Mouse (Mus musculus) retina, postnatal 1 day (tissue): ENCODE data around the gene Tmem163.

Experiments
- DNase-seq: peaks from one replicate; pipeline ENCODE4 v3.0.0-alpha.2; 2012

The Tmem163 gene

GRCm38 (mm10) chr1:127555822-127556485 is 123.4 kb downstream of the Tmem163 start:
- peak; percentile 36 for DNase-seq

- no peak for DNase-seq
These were observed 131.3 kb downstream of the Tmem163 start for GRCm38 (mm10) chr1:127548078-127548477.

DNA sequence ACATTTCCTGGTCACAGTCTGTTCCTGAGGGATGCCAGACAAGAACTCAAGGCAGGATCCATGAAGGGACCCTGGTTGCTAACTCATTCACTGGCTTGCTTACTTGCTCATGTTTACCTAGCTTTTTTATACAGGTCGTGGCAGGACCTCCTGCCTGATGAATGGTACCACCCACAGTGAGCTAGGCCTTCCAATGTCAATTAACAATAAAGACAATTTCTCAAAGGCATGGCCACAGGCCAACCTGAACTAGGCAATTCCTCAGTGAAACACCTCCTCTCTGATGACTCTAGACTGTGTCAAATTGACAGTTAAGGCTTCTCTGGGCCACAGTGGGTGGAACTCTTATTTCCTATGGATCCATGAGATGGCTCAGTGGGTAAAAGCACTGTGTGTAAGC is 136.6 kb downstream of the Tmem163 start:
- no peak for DNase-seq

DNA sequence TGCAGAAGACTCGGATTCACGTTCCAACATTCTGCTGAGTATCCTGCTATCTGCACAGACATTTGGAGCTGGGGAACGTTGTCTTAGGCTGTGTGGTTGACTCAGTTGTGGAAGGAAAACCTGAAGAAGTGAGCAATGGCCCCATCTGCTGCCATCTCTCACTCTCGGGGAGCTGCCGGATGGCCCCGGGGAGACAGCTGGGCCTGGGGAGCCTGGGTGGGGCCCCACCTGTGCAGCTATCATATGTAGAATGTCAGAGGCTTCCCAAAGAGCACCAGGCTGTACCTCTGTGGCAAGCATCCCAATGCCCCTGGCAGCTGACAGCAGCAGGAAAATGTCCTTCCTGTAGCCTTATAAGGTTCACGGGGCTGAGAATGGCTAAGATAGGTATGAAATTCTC is 137.4 kb downstream of the Tmem163 start:
- DNase-seq, result no peak

DNA sequence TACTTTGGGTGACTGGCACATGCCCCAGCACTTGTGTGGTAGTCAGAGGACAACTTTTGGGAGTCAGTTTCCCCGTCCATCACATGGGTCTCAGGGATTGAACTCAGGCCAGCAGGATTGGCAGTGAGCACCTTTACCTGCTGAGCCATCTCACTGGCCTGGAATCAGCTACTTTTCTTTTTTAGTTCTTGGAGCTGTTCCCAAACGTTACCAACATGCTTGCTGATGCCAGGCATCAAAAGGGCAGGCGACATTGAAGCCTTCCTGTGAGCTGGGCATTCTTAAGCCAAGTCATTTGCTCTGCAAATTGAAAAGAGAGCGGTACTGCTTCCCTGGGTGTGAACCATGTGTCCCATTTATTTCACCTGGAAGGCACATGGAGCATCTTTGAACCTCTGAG is 137.8 kb downstream of the Tmem163 start:
- DNase-seq, result no peak

DNA sequence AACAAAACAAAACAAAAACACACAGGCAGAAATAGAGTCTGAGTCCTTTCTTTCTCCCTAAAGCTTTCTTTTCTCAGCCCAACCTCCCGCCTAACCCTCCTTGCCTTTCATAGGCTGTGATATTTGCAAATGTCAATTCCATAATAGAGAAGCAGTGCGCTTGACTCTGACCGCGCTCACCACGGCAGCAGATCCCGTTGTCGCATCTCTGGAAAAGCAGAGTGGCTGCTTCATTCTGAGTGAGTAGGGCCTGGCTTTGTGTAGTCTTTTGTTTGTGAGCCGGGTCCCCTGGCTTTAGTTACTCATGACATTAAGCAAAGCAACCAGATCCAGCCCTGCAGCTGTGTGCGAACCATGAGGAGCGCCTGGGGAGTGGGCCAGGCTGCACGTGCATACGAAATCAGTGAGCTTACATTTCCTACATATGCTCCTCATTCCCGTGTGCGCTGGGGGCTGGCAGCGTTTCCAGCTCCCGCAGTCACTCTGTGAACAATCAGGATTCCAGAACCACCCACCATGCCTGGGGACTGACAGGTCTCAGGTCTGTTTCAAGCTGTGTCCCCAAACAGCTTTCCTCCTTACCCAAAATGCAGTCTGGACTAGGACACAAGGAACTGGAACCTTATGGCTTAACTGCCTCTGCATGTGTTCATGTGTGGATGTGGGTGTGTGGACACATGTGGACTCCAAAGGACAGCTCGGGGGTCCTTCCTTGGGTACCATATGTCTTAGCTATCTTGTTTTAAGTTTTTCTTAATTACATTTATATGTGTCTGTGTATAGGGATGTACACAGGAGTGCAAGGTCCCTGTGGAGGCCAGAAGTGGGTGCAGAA is 141.9 kb downstream of the Tmem163 start:
- peak; percentile 59 for DNase-seq

- DNase-seq, result no peak
These were observed 142.9 kb downstream of the Tmem163 start for GRCm38 (mm10) chr1:127536448-127536847.

DNA sequence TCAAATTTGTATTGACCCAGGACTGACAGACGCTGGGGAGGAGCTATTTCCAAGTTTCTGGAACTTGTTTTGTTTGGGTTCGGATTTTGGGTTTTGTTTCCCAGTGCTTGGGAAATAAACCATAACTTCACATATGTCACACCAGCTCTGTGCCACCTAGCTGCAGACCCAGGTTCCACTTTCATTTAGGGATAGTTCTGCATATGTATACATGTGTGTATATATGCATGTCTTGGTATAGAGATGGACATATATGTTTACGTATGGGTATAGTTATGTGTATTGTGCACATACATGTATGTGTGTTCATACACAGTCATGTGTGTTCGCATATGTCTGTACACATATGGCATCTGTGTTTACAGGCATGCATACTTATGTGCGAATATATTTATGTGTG is 147.6 kb downstream of the Tmem163 start:
- no peak for DNase-seq

DNA sequence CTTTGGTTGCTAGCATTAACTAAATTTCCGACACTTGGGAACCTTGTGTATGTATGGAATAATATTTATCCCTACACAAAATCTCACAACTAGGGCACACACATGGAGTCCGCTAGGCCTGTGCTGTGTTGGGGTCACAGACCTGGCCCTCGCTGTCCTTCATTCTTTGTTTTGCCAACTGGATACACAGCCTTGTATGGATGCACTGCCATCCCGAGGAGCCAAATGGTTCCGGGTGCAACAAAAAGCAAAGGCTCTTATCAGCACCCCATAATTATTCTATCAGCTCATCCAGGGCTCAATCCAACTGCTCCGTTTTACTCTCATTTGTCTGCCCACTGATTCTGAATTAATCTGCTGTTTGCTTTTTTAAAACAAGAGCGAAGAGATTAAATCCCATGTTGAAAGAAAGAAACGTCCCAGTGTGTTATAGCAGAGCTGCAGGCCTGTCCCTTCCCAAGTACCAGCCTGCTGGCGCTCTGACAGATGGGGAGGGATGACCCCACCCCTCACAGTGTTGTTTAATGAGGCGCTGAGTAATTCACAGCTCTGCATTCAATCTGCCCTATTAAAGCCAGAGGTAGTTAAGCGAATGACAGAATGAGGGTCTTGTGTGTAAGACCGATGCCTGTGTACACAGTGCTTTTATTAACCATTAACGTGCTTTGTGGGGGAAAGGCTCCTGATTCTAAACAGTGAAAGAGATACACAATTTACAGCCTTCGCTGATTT is 148.3 kb downstream of the Tmem163 start:
- DNase-seq, result peak; percentile 95

DNA sequence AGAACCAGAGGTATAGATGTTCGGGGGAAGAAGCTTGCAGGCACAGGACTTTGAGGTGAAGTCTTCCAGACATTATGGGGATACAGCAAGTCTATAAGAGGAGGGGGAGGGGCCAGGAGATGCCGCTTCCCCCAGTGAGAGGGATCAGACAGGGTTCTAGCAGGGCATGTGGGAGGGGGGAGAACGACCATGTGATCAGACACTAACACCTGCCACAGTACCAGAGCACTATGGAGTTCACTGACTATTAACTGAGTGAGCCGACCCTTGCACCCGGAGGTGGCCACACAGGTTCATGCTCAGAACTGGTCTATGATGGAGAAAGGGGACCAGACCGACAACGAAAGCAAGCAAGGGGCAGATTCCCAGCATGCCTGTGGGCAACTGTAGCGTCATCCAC is 156.0 kb downstream of the Tmem163 start:
- DNase-seq, result no peak

DNA sequence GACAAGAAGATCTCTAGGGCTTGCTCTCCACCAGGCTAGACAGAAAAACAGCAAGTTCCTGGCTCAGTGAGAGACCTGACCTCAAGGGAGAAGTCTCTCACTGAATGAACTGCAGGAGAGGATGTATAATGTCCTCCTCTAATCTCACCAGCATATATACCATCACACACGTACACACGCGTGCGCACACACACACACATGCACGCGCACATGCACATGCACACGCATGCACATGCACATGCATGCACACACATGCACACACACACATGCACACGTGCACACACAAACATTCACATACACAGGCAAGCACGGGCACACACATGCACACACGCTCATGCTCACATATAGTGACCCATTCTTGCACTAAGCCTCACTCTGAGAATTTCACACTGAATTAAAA is 164.5 kb downstream of the Tmem163 start:
- DNase-seq, result no peak

- DNase-seq, result no peak
These were observed 164.9 kb downstream of the Tmem163 start for GRCm38 (mm10) chr1:127514479-127514878.

DNA sequence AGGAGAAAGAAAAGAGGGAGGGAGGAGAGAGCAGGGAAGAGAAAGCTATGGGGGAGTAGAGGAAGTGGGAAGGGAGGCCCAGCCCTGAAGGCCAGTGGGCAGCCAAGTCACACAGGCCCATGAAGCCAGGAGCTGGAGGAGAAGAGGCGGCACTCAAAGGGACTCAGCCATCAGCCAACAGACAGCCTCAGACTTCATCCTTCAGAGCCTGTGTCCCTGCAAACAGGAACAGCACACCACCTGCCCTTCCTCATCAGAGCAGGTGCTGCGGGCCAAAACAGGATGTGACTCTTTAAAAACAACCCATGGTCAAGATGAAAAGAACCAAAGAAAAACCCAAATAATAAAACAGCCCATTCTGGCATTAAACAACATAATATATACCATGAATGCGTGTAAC is 165.7 kb downstream of the Tmem163 start:
- DNase-seq, result no peak

DNA sequence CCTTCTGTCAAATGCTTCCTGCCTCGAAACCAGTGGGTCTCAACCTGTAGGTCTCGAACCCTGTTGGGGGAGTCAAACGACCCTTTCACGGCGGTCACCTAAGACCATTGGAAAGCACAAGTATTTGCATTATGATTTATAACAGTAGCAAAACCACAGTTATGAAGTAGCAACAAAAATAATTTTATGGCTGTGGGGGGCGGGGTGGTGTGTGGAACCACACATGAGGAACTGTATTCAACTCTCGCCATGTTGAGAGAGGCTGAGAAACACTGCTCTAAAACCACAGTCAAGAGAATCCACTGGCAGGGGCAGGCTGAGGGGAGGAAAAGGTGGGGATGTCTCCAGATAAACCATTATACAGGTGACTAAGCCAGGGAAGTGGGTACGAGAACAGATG is 166.2 kb downstream of the Tmem163 start:
- no peak for DNase-seq

DNA sequence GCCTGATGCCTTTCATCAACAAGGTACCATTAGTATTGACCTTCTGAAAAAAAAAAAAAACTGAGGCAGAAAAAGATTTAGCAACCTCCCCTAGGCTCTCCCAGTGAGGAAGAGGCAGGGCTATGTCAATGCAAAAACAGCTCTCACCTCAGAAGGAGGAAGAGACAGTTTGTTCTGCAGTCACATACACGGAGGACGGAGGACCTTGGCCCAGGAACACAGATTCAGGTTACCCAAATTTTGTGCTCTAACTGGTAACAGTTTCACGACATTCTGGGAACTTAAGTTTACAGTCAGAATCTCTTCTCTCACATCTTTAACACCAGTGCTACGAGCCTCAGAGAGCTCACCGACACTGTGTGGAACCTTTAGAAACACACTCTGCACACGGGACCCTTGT is 166.6 kb downstream of the Tmem163 start:
- no peak for DNase-seq

DNA sequence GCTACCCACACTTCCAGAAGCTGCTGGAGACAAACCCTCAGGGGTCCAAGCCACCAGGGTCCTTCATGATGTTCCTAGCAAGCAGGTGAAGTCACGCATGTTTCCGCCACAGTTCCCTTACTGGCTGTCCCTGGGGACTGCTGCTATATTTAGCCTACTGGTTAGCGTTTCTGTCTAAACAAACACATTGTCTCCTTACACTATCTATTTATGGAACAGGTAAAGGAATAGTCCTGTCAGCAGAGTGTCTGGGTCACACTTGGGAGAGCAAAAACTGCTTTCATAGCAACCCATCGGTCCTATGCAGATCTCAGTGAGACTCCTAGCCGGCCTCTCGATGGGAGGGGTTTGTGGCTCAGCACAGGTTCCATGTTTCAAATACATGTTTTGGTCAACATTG is 168.0 kb downstream of the Tmem163 start:
- DNase-seq, result no peak

DNA sequence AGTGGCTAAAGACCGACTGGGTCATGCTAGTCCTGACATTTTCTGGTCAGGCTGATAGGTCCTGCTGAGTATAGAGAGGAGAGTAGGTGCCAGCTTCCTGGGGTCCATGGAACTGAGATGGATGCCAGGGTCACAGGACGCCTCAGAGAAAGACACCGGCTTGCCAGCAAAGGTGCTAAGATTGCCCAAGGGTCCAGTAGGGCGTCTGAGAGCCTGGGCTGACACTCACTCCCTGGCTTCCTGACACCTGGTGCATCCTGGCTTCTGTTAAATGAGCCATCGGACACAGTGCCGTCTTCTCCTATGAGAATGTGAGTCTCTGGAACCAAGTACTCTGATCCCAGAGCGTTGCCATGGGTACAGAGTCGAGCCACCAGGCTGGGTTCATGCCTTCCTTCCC is 170.4 kb downstream of the Tmem163 start:
- no peak for DNase-seq

- DNase-seq, result no peak
These were observed 171.1 kb downstream of the Tmem163 start for GRCm38 (mm10) chr1:127508067-127508739.

- no peak for DNase-seq
These were observed 172.2 kb downstream of the Tmem163 start for GRCm38 (mm10) chr1:127507042-127507650.

GRCm38 (mm10) chr1:127500701-127501100 is 178.6 kb downstream of the Tmem163 start:
- DNase-seq, result no peak

- DNase-seq, result peak; percentile 83
These were observed 179.1 kb downstream of the Tmem163 start for GRCm38 (mm10) chr1:127500219-127500618.

DNA sequence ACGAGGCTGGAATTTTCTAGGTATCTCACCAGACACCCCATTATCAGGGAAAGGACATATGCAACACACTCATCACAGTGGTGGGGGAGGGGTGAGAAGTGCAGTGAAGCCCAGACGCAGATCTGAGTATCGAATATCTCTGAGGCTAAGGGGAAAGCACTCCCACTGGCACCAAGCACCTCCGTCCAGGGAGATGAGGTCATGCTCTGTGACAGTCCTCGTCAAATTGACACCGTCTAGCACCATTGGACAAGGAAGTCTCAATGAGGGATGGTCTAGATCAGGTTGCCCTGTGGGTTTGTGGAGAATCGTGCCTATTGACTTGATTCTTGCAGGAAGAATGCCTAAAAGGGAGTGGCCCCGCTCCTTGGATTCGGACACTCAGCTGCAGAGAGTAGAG is 180.6 kb downstream of the Tmem163 start:
- no peak for DNase-seq
